Comparison of ENCODE assay signal across 26 mouse cellular contexts in the genomic region with DNA sequence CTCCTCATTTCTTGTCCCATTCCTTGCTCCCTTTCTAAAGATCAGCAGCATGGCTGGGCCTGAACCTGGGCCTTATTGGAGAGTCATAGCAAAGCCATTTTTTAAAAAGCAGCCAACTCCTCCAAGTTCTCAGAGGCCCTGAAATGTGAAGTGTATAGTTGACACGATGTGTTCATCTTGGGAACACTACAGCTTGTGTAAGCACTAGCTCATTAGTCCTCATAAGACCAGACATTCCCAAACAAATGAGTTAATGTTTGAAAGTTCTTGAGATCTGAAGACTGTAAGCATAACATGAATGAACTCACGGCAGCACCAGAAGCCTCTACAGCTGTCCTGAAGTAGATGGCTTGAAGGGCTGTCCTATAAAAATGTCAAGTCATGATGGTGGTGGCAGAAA. TPM values are rescaled to one million over a fixed set of nuclear protein-coding genes. Genes with fewer than 3 reads are reported as not detected.
"Had no signal": no experiment of that assay in that cellular context is flagged by ENCODE, and none has a peak within 500 bp of the region (broad histone marks: within the 10 kb centered on the region; RNA-seq: fewer than 3 reads in every experiment).

No protein-coding gene starts in this region.

- H3K4me2 ChIP-seq: heart, embryonic 12.5 days; hindbrain, embryonic 12.5 days; hindbrain, embryonic 14.5 days; kidney, embryonic 15.5 days; limb, embryonic 13.5 days had no signal

- H3K9me3 ChIP-seq: heart, embryonic 10.5 days; heart, embryonic 12.5 days; hindbrain, embryonic 10.5 days; hindbrain, embryonic 12.5 days; kidney, embryonic 15.5 days; limb, embryonic 13.5 days had no signal

- DNase-seq: gastrocnemius, adult 2 months; gastrocnemius, postnatal 10 days; gastrocnemius, postnatal 25 days; heart, adult 18-20 months; heart, postnatal 10 days; heart, postnatal 4 days; kidney, adult 11 months; kidney, adult 2 months; kidney, adult 9 months; kidney, postnatal 14 days; kidney, postnatal 36 days; layer of hippocampus, adult 9-11 months; layer of hippocampus, postnatal 36 days; left cerebral cortex, postnatal 4 days had no signal

- H3K36me3 ChIP-seq: heart, embryonic 10.5 days; heart, embryonic 12.5 days; hindbrain, embryonic 10.5 days; hindbrain, embryonic 12.5 days; kidney, embryonic 15.5 days; limb, embryonic 13.5 days had no signal

- H3K27ac ChIP-seq: gastrocnemius, adult 2 months; heart, embryonic 10.5 days; hindbrain, embryonic 10.5 days; hindbrain, embryonic 12.5 days; hindbrain, embryonic 14.5 days; kidney, embryonic 15.5 days; kidney, postnatal 0 days; limb, embryonic 13.5 days had no signal

- H3K4me3 ChIP-seq: gastrocnemius, adult 2 months; heart, embryonic 10.5 days; heart, embryonic 12.5 days; hindbrain, embryonic 10.5 days; hindbrain, embryonic 12.5 days; kidney, embryonic 15.5 days; limb, embryonic 13.5 days had no signal

- H3K27me3 ChIP-seq: heart, embryonic 12.5 days; hindbrain, embryonic 12.5 days; kidney, embryonic 15.5 days; limb, embryonic 13.5 days had no signal

- H3K4me1 ChIP-seq: heart, embryonic 10.5 days; heart, embryonic 12.5 days; hindbrain, embryonic 10.5 days; hindbrain, embryonic 12.5 days; kidney, embryonic 15.5 days; limb, embryonic 13.5 days had no signal

- H3K9ac ChIP-seq: heart, embryonic 12.5 days; hindbrain, embryonic 12.5 days; hindbrain, embryonic 14.5 days; kidney, embryonic 15.5 days; limb, embryonic 13.5 days had no signal

- ATAC-seq: forebrain, embryonic 16.5 days; hindbrain, embryonic 16.5 days; inflammation-experienced regulatory T-cells, adult 6 months had no signal

RNA-seq across cellular contexts. Expression of gene Tm4sf1, which starts 32.8 kb away (rescaled TPM):
- total RNA-seq: granulocyte monocyte progenitor cell, adult 5-6 weeks had no signal
- polyA plus RNA-seq: inflammation-experienced regulatory T-cells, adult 6 months had no signal
